Mouse (Mus musculus) adrenal gland, postnatal 36 days (tissue): ENCODE data around the gene Cyp2d12. TPM values are rescaled to one million over a fixed set of nuclear protein-coding genes. Genes with fewer than 3 reads are reported as not detected.
"Not testable (repeated sequence)": the region's sequence is repeated elsewhere in the genome, so short reads cannot be mapped to it uniquely, and the experiment has no call there.

Experiments used
- DNase-seq, 2 experiments: peaks; one replicate each; pipeline ENCODE4 v3.0.0; 2021; ENCODE audit warnings: mixed read lengths in 1 of 2
- long read RNA-seq, 2 experiments: library from polyadenylated mRNA; stranded (forward); transcript quantifications; one replicate each; pipeline ENCODE4 v2.0.0; 2021; ENCODE audit warnings: borderline sequencing depth in 2 of 2
- microRNA-seq: library from miRNA; unstranded; fragments of <30 nt; microRNA quantifications from one replicate; pipeline ENCODE4 v1.2.0, GENCODE M21; 2021
- total RNA-seq, 2 experiments: library from RNA; stranded (reverse); gene quantifications; 2 replicates each; pipeline ENCODE4 v1.2.3; 2021

The Cyp2d12 gene
- not detected for total RNA-seq
- long read RNA-seq, experiment 1: 0 reads
- long read RNA-seq, experiment 2: 0 reads

GRCm38 (mm10) chr15:82554531-82555230 lies at the start of gene Cyp2d12:
Cyp2d12 (plus strand) TSS chr15:82555072.
- DNase-seq: no peak

- no peak for DNase-seq
Measured at GRCm38 (mm10) chr15:82506971-82507370, 47.9 kb upstream of the Cyp2d12 start.

- DNase-seq: not testable (repeated sequence)
Measured at GRCm38 (mm10) chr15:82507740-82508139, 47.1 kb upstream of the Cyp2d12 start.

- DNase-seq: not testable (repeated sequence)
Measured at GRCm38 (mm10) chr15:82509495-82509894, 45.4 kb upstream of the Cyp2d12 start.

- not testable (repeated sequence) for DNase-seq
Measured at GRCm38 (mm10) chr15:82510500-82510899, 44.4 kb upstream of the Cyp2d12 start.

- DNase-seq: not testable (repeated sequence)
Measured at GRCm38 (mm10) chr15:82512111-82512510, 42.8 kb upstream of the Cyp2d12 start.

GRCm38 (mm10) chr15:82516174-82516573 lies 38.7 kb upstream of the Cyp2d12 start:
- not testable (repeated sequence) for DNase-seq

- not testable (repeated sequence) for DNase-seq
Measured at GRCm38 (mm10) chr15:82527371-82527770, 27.5 kb upstream of the Cyp2d12 start.

- not testable (repeated sequence) for DNase-seq
Measured at GRCm38 (mm10) chr15:82532721-82533120, 22.2 kb upstream of the Cyp2d12 start.

- not testable (repeated sequence) for DNase-seq
Measured at GRCm38 (mm10) chr15:82542976-82543375, 11.9 kb upstream of the Cyp2d12 start.

- DNase-seq: not testable (repeated sequence)
Measured at GRCm38 (mm10) chr15:82544561-82544960, 10.3 kb upstream of the Cyp2d12 start.

GRCm38 (mm10) chr15:82547753-82548152 lies 7.1 kb upstream of the Cyp2d12 start:
- not testable (repeated sequence) for DNase-seq

- not testable (repeated sequence) for DNase-seq
Measured at GRCm38 (mm10) chr15:82553211-82553610, 1.7 kb upstream of the Cyp2d12 start.

GRCm38 (mm10) chr15:82572856-82573255 lies 18.0 kb downstream of the Cyp2d12 start:
- no peak for DNase-seq

- no peak for DNase-seq
Measured at GRCm38 (mm10) chr15:82579071-82579470, 24.2 kb downstream of the Cyp2d12 start.

- no peak for DNase-seq
Measured at GRCm38 (mm10) chr15:82582621-82583020, 27.7 kb downstream of the Cyp2d12 start.

Small RNA genes lying within 50 kb of the gene (microRNA-seq; reads per million reads assigned to microRNA genes)
- gene Gm27924: not detected
- gene Gm28023: not detected

Other genes starting within 250 kb of the Cyp2d12 start
- 10 to 100 TPM; 59.1 to 68.1 TPM for gene Naga, start 216.1 kb upstream of the Cyp2d12 start, total RNA-seq
- 1 to 10 TPM in 1 of 2 experiments, under 1 TPM in 1; 0.59 to 1.1 TPM for gene Pheta2, start 216.1 kb upstream of the Cyp2d12 start, total RNA-seq
- 100 to 1,000 TPM; 166 to 186 TPM for gene Smdt1, start 216.1 kb upstream of the Cyp2d12 start, total RNA-seq
- gene Ndufa6, start 200.8 kb upstream of the Cyp2d12 start, total RNA-seq: 100 to 1,000 TPM; 439 to 578 TPM
- gene Cyp2d22, start 174.8 kb upstream of the Cyp2d12 start, total RNA-seq: 10 to 100 TPM; 34.1 to 36.4 TPM
- not detected for gene Cyp2d11, start 161.1 kb upstream of the Cyp2d12 start, total RNA-seq
- under 1 TPM in 1 of 2 experiments, not detected in 1; 0.83 TPM for gene Cyp2d10, start 147.9 kb upstream of the Cyp2d12 start, total RNA-seq
- gene Cyp2d9, start 121.6 kb upstream of the Cyp2d12 start, total RNA-seq: 1 to 10 TPM in 1 of 2 experiments, not detected in 1; 1.9 TPM
- not detected for gene Cyp2d34, start 65.9 kb downstream of the Cyp2d12 start, total RNA-seq
- not detected for gene Cyp2d40, start 209.1 kb downstream of the Cyp2d12 start, total RNA-seq
- under 1 TPM in 1 of 2 experiments, not detected in 1; 0.56 TPM for gene Cyp2d26, start 239.2 kb downstream of the Cyp2d12 start, total RNA-seq